Mouse (Mus musculus) testis, adult 2 months (tissue): Measurements from ENCODE around the gene Atl3.

ENCODE experiments used
- CTCF ChIP-seq: fragments of 200-500 bp; IDR thresholded peaks from 2 replicates; pipeline ENCODE4 v1.5.1; 2012; ENCODE audit warnings: low read depth, mild to moderate bottlenecking, inconsistent platforms, low read length, moderate library complexity; ENCODE audit not compliant: control insufficient read depth, insufficient read depth, insufficient replicate concordance
- POLR2A ChIP-seq: fragments of 200-500 bp; IDR thresholded peaks from 2 replicates; pipeline ENCODE4 v1.6.1; 2012; ENCODE audit warnings: low read depth, mild to moderate bottlenecking, inconsistent platforms, low read length, moderate library complexity; ENCODE audit not compliant: control insufficient read depth

- no peak for TF ChIP-seq POLR2A
- TF ChIP-seq CTCF = no peak
Measured at GRCm38 (mm10) chr19:7467915-7468314, 25.9 kb upstream of the Atl3 start.
